Mouse (Mus musculus): ENCODE data around the gene Sema3c.

DNA sequence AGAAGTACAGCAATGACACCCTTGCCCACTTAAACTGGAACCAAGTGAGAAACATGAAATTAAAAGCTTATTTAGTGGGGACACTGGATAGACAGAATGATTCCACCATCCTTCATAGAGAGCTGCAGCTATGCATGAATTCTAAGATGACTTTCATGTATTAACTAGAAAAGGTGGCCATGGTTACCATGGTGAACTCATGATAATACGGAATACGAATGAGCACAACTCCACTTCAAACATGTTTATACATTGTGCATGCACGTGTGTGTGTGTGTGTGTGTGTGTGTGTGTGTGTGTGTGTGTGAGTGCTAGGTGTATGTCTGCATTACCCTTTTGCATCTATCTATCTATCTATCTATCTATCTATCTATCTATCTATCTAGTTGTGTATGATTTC lies 87.1 kb downstream of the Sema3c start:
- TF ChIP-seq USF1 (IDR thresholded peaks at IDR 0.05; ENCODE audit: low read depth), result no peak
- TF ChIP-seq CTCF (IDR thresholded peaks at IDR 0.05; ENCODE audit: control insufficient read depth, insufficient read depth, insufficient read length), result no peak
- TF ChIP-seq MYOG (IDR thresholded peaks at IDR 0.05; ENCODE audit: control insufficient read depth, extremely low read depth, insufficient read length), result no peak
- no peak for TF ChIP-seq MYOD1 (IDR thresholded peaks at IDR 0.05; ENCODE audit: control insufficient read depth, insufficient read length, low read depth)
- no peak for TF ChIP-seq MAX (IDR thresholded peaks at IDR 0.05)
- no peak for TF ChIP-seq CEBPB (IDR thresholded peaks at IDR 0.05; ENCODE audit: low read depth)
- no peak for TF ChIP-seq FOSL1 (IDR thresholded peaks at IDR 0.05; ENCODE audit: insufficient read depth, low read length, poor library complexity, severe bottlenecking)
